Mouse (Mus musculus) ovary, adult 18-20 months (tissue): ENCODE measurements around the gene Gm20532.
"Not testable (repeated sequence)": the region's sequence is repeated elsewhere in the genome, so short reads cannot be mapped to it uniquely, and the experiment has no call there.

Experiments used
- DNase-seq: peaks from one replicate; pipeline ENCODE4 v3.0.0; 2022; ENCODE audit warnings: low spot score, mixed read lengths

Gm20532 gene

GRCm38 (mm10) chr2:26657426-26657825, 71.0 kb downstream of the Gm20532 start:
- DNase-seq = no peak

DNA sequence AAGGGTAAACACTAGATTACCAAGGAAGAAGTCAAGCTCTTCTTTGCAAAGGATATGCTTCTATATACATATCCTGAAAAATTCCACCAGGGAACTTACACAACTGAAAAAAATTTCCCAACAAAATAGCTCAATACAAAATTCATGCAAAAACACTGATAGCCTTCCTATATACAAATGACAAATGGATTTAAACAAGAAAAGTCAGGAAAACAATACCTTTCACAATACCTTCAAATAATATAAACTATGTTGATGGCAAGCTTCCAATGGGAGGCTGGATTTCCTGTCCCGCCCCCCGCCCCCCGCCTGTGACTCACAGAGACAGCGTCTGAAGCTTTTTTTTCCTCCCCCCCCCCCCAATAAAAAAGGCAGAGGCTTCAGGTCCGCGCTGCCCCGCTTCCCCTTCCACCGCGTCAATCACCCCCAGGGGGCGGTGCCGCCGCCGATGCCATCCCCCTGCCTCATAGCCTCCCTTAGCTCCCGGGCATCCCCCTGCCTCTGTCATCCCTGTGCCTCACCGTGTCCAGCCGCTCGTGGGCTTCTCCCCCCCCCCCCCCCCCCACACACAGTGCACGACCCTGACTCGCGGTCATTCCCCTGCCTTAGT, 74.8 kb downstream of the Gm20532 start:
- DNase-seq = no peak

GRCm38 (mm10) chr2:26661768-26662508, 75.5 kb downstream of the Gm20532 start:
- no peak for DNase-seq

- no peak for DNase-seq
These were observed 76.1 kb downstream of the Gm20532 start for GRCm38 (mm10) chr2:26662509-26662882.

GRCm38 (mm10) chr2:26663112-26663511, 76.7 kb downstream of the Gm20532 start:
- no peak for DNase-seq

DNA sequence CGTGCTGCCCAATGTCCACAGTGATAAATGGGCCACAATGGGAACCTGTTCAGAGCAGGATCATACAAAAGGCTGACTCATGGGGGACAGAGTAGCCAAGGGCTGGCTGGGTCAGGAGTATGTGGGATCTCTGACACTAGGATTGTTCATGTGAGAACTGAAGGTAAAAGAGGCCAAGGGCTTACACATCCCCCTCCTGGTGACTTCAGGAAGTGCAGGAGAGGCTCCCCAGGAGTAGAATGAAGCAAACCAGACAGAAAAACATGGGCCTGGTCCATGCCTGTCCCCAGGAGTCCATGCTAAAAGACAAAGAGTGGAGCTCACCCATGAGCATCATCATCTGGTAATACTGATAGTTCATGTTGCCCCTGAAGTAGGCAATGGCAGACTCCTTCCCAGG, 77.1 kb downstream of the Gm20532 start:
- DNase-seq = not testable (repeated sequence)

DNA sequence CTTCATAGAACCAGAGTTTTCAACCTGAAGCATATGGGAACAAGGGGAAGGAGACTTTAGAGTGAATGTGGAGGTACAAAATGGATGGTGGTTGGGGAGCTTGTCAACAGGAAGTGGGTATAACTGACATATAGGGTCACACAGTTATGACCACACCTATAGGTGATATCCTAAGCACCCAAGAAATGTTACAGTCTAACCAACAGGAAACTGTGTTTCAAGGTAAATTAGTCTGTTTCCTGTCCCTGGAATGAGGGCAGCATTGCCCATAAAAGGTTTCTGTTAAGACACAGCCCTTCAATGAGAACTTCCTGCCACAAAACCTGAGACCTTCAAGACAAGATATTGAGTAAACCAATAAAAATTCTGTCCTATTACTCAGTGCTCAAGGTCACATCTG, 82.3 kb downstream of the Gm20532 start:
- no peak for DNase-seq

DNA sequence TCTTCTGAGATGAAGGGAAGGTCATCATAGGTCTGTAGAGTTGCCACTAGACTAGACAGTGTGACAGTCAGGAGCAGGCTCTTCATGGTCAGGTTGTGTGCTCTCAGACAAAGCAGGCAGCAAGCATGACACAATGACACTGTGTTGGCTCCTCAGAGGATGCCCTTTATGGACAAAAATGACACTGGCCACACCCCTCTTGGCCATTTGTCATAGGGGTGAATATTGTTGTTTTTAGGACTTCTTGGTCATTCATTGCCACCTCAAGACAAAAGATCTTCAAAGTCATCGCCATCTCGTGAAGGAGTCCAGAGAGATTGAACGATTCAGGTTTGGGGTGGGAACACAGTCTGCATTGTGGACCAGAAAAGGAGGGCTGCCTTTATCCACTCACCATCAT, 84.7 kb downstream of the Gm20532 start, which contains the start of gene Lcn4:
Lcn4 (minus strand) TSS at position 101 of the 400 bp plus-strand sequence.
- DNase-seq = no peak
